Mouse (Mus musculus) ES-E14 (cell line): ENCODE measurements around the gene Lrrc56.

Experiments used
- MAFK ChIP-seq: IDR thresholded peaks from 2 replicates; pipeline ENCODE4 v1.6.1; 2014; ENCODE audit warnings: mild to moderate bottlenecking, low read depth, low read length, inconsistent platforms; ENCODE audit not compliant: insufficient read depth
- ZC3H11A ChIP-seq: IDR thresholded peaks from 2 replicates; pipeline ENCODE4 v1.6.1; 2012; ENCODE audit warnings: low read depth, mild to moderate bottlenecking, inconsistent platforms, low read length, borderline replicate concordance

DNA sequence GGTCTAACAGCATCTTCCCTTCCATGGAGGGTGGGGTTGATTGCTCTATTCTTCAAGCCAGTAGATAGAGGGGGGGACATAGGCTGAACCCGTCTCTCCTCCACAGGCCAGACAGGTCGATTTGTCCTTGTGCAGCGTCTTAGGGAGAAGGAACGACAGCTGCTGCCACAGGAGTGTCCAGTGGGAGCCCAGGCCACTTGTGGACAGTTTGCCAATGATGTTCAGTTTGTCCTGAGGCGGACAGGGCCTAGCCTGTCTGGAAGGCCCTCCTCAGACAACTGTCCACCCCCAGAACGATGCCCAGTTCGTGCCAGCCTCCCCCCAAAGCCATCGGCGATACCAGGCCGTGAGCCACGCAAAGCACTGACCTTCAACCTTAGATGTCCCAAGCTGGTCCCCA lies 22.9 kb downstream of the Lrrc56 start:
- TF ChIP-seq MAFK (no peak), ZC3H11A (no peak)
